Mouse (Mus musculus): ENCODE results near the gene Chst11. TPM values are rescaled to one million over a fixed set of nuclear protein-coding genes. Genes with fewer than 3 reads are reported as not detected.

Chst11 gene
- total and polyA plus RNA-seq, 3 experiments, result 3.1 to 10.6 TPM; not detected in 1

GRCm38 (mm10) chr10:83130611-83131010 lies 145.3 kb downstream of the Chst11 start:
- TF ChIP-seq JUND (IDR thresholded peaks at IDR 0.05; ENCODE audit: low read depth, low read length) (no peak), UBTF (IDR thresholded peaks at IDR 0.05; ENCODE audit: borderline replicate concordance, insufficient read depth, low read depth, low read length) (no peak)
- Histone ChIP-seq H3K79me2 (ENCODE audit: control insufficient read depth, insufficient read depth, low read length, poor library complexity) (no peaks in the 10 kb centered on the region), H3K4me1 (ENCODE audit: control insufficient read depth in 1 of 2, insufficient read depth in 2 of 2, low read length in 2 of 2) (no peaks in the 10 kb centered on the region), H3K9me3 (replicated peaks; ENCODE audit: insufficient read depth, low read length) (no peaks in the 10 kb centered on the region), H3K9ac (ENCODE audit: control insufficient read depth, low read depth, low read length, poor library complexity, severe bottlenecking) (no peak overlapping the region), H3K27ac (ENCODE audit: control insufficient read depth, low read depth, low read length) (no peak overlapping the region), H3K4me3 (ENCODE audit: control insufficient read depth in 1 of 2, insufficient read depth in 1 of 2, low read depth in 2 of 2, low read length in 2 of 2) (no peak overlapping the region), H3K36me3 (ENCODE audit: control insufficient read depth in 1 of 2, insufficient read depth in 2 of 2, low read length in 2 of 2) (no peaks in the 10 kb centered on the region), H3K27me3 (ENCODE audit: control insufficient read depth in 1 of 2, insufficient read depth in 2 of 2, low read length in 2 of 2) (no peaks in the 10 kb centered on the region)
- no peak for DNase-seq (ENCODE audit: low read depth, low spot score)

- no peaks in the 10 kb centered on the region for H3K27me3 ChIP-seq (ENCODE audit: control insufficient read depth in 1 of 2, insufficient read depth in 2 of 2, low read length in 2 of 2)
- peak; percentile 39 for DNase-seq (ENCODE audit: low read depth, low spot score)
- H3K9me3 ChIP-seq (replicated peaks; ENCODE audit: insufficient read depth, low read length), result no peaks in the 10 kb centered on the region
- H3K9ac ChIP-seq (ENCODE audit: control insufficient read depth, low read depth, low read length, poor library complexity, severe bottlenecking), result no peak overlapping the region
- no peak overlapping the region for H3K4me3 ChIP-seq (ENCODE audit: control insufficient read depth in 1 of 2, insufficient read depth in 1 of 2, low read depth in 2 of 2, low read length in 2 of 2)
- no peak overlapping the region for H3K27ac ChIP-seq (ENCODE audit: control insufficient read depth, low read depth, low read length)
- TF ChIP-seq GABPA (IDR thresholded peaks at IDR 0.05; ENCODE audit: low read depth, low read length) (no peak), USF1 (IDR thresholded peaks at IDR 0.05; ENCODE audit: low read depth, low read length) (no peak), TCF12 (IDR thresholded peaks at IDR 0.05; ENCODE audit: low read depth, low read length) (no peak), CHD2 (IDR thresholded peaks at IDR 0.05; ENCODE audit: low read length) (peak; percentile 23; the same call in 1 of the 2 replicates)
- no peaks in the 10 kb centered on the region for H3K4me1 ChIP-seq (ENCODE audit: control insufficient read depth in 1 of 2, insufficient read depth in 2 of 2, low read length in 2 of 2)
- no peaks in the 10 kb centered on the region for H3K36me3 ChIP-seq (ENCODE audit: control insufficient read depth in 1 of 2, insufficient read depth in 2 of 2, low read length in 2 of 2)
- no peaks in the 10 kb centered on the region for H3K79me2 ChIP-seq (ENCODE audit: control insufficient read depth, insufficient read depth, low read length, poor library complexity)
Measured at GRCm38 (mm10) chr10:83131884-83132283, 146.6 kb downstream of the Chst11 start.

GRCm38 (mm10) chr10:83133866-83134570 lies 148.7 kb downstream of the Chst11 start:
- Histone ChIP-seq H3K27me3 (ENCODE audit: control insufficient read depth in 1 of 2, insufficient read depth in 2 of 2, low read length in 2 of 2) (no peaks in the 10 kb centered on the region), H3K9me3 (replicated peaks; ENCODE audit: insufficient read depth, low read length) (no peaks in the 10 kb centered on the region), H3K4me3 (ENCODE audit: control insufficient read depth in 1 of 2, insufficient read depth in 1 of 2, low read depth in 2 of 2, low read length in 2 of 2) (no peak overlapping the region), H3K9ac (ENCODE audit: control insufficient read depth, low read depth, low read length, poor library complexity, severe bottlenecking) (no peak overlapping the region), H3K79me2 (ENCODE audit: control insufficient read depth, insufficient read depth, low read length, poor library complexity) (no peaks in the 10 kb centered on the region), H3K36me3 (ENCODE audit: control insufficient read depth in 1 of 2, insufficient read depth in 2 of 2, low read length in 2 of 2) (no peaks in the 10 kb centered on the region), H3K27ac (ENCODE audit: control insufficient read depth, low read depth, low read length) (no peak overlapping the region), H3K4me1 (ENCODE audit: control insufficient read depth in 1 of 2, insufficient read depth in 2 of 2, low read length in 2 of 2) (no peaks in the 10 kb centered on the region)
- TF ChIP-seq MYB (IDR thresholded peaks at IDR 0.05; ENCODE audit: low read depth, low read length) (no peak), MAX (IDR thresholded peaks at IDR 0.05; ENCODE audit: low read length) (no peak), USF1 (IDR thresholded peaks at IDR 0.05; ENCODE audit: low read depth, low read length) (no peak), POLR2A (IDR thresholded peaks at IDR 0.05; ENCODE audit: control insufficient read depth in 1 of 2, insufficient read depth in 1 of 2, low read depth in 1 of 2, low read length in 2 of 2, poor library complexity in 1 of 2) (no peak), RAD21 (IDR thresholded peaks at IDR 0.05; ENCODE audit: low read depth, low read length) (no peak), MXI1 (IDR thresholded peaks at IDR 0.05; ENCODE audit: low read depth, low read length) (no peak), TBP (IDR thresholded peaks at IDR 0.05; ENCODE audit: low read depth, low read length) (no peak), NELFE (IDR thresholded peaks at IDR 0.05; ENCODE audit: low read depth, low read length) (no peak), EP300 (IDR thresholded peaks at IDR 0.05; ENCODE audit: low read depth in 1 of 2, low read length in 2 of 2) (no peak), KAT2A (conservative IDR thresholded peaks at IDR 0.05; ENCODE audit: low read depth, low read length) (no peak), GATA1 (IDR thresholded peaks at IDR 0.05; ENCODE audit: low read depth, low read length) (no peak), USF2 (IDR thresholded peaks at IDR 0.05; ENCODE audit: borderline replicate concordance in 1 of 2, insufficient read depth in 1 of 2, low read depth in 1 of 2, low read length in 2 of 2) (no peak), GABPA (IDR thresholded peaks at IDR 0.05; ENCODE audit: low read depth, low read length) (no peak), ZMIZ1 (IDR thresholded peaks at IDR 0.05; ENCODE audit: low read depth, low read length) (no peak)
- DNase-seq (ENCODE audit: low read depth, low spot score), result no peak
